Mouse (Mus musculus): ENCODE results near the gene Erbin. TPM values are rescaled to one million over a fixed set of nuclear protein-coding genes. Genes with fewer than 3 reads are reported as not detected.

Gene Erbin
- total and polyA plus RNA-seq, 2 experiments = 4.8 to 57.2 TPM

- no peak for DNase-seq (ENCODE audit: extremely low read depth, low read depth, low spot score)
- 91% methylated on average over 1 of the region's 1 CpGs for WGBS
Measured at GRCm38 (mm10) chr13:103801021-103801420, 119.3 kb downstream of the Erbin start.

GRCm38 (mm10) chr13:103794688-103795543 is 125.4 kb downstream of the Erbin start:
- Histone ChIP-seq H3K4me3 (ENCODE audit: insufficient read depth, low read depth, low read length) (no peak overlapping the region), H3K4me1 (ENCODE audit: control insufficient read depth, insufficient read depth, low read length) (no peaks in the 10 kb centered on the region), H3K36me3 (ENCODE audit: control insufficient read depth, insufficient read depth, low read length) (no peaks in the 10 kb centered on the region), H3K9ac (ENCODE audit: low read depth, low read length) (no peak overlapping the region), H3K27me3 (ENCODE audit: control insufficient read depth, insufficient read depth, low read length) (no peaks in the 10 kb centered on the region), H3K79me2 (ENCODE audit: control insufficient read depth, insufficient read depth, low read length) (no peaks in the 10 kb centered on the region), H3K27ac (replicated peaks; ENCODE audit: insufficient read depth, low read depth, low read length) (no peak overlapping the region)
- TF ChIP-seq POLR2A (IDR thresholded peaks at IDR 0.05; ENCODE audit: extremely low read depth, insufficient read depth, low read length) (no peak), CTCF (IDR thresholded peaks at IDR 0.05; ENCODE audit: low read depth, low read length) (no peak)
- no peak for DNase-seq (ENCODE audit: extremely low read depth, low read depth, low spot score)
- WGBS = 82% methylated on average over 9 of the region's 9 CpGs

More at GRCm38 (mm10) chr13:103801021-103801420, 119.3 kb downstream of the Erbin start:
- Histone ChIP-seq H3K4me3 (ENCODE audit: insufficient read depth, low read depth, low read length) (no peak overlapping the region), H3K36me3 (ENCODE audit: control insufficient read depth, insufficient read depth, low read length) (no peaks in the 10 kb centered on the region), H3K27me3 (ENCODE audit: control insufficient read depth, insufficient read depth, low read length) (no peaks in the 10 kb centered on the region), H3K27ac (replicated peaks; ENCODE audit: insufficient read depth, low read depth, low read length) (no peak overlapping the region), H3K9ac (ENCODE audit: low read depth, low read length) (no peak overlapping the region), H3K79me2 (ENCODE audit: control insufficient read depth, insufficient read depth, low read length) (no peaks in the 10 kb centered on the region), H3K4me1 (ENCODE audit: control insufficient read depth, insufficient read depth, low read length) (no peaks in the 10 kb centered on the region)
- TF ChIP-seq POLR2A (IDR thresholded peaks at IDR 0.05; ENCODE audit: extremely low read depth, insufficient read depth, low read length) (no peak), CTCF (IDR thresholded peaks at IDR 0.05; ENCODE audit: low read depth, low read length) (no peak)

- TF ChIP-seq POLR2A (IDR thresholded peaks at IDR 0.05; ENCODE audit: extremely low read depth, insufficient read depth, low read length) (no peak), CTCF (IDR thresholded peaks at IDR 0.05; ENCODE audit: low read depth, low read length) (peak; percentile 48; the same call in 1 of the 2 replicates)
- Histone ChIP-seq H3K27ac (replicated peaks; ENCODE audit: insufficient read depth, low read depth, low read length) (no peak overlapping the region), H3K36me3 (ENCODE audit: control insufficient read depth, insufficient read depth, low read length) (no peaks in the 10 kb centered on the region), H3K4me1 (ENCODE audit: control insufficient read depth, insufficient read depth, low read length) (no peaks in the 10 kb centered on the region; the same call in 1 of the 2 replicates), H3K27me3 (ENCODE audit: control insufficient read depth, insufficient read depth, low read length) (no peaks in the 10 kb centered on the region), H3K9ac (ENCODE audit: low read depth, low read length) (no peak overlapping the region), H3K4me3 (ENCODE audit: insufficient read depth, low read depth, low read length) (no peak overlapping the region), H3K79me2 (ENCODE audit: control insufficient read depth, insufficient read depth, low read length) (no peaks in the 10 kb centered on the region)
- no peak for DNase-seq (ENCODE audit: extremely low read depth, low read depth, low spot score)
- 24% methylated on average over 11 of the region's 11 CpGs for WGBS
Measured at GRCm38 (mm10) chr13:103779922-103780585, 140.3 kb downstream of the Erbin start.

- Histone ChIP-seq H3K36me3 (ENCODE audit: control insufficient read depth, insufficient read depth, low read length) (no peaks in the 10 kb centered on the region), H3K27me3 (ENCODE audit: control insufficient read depth, insufficient read depth, low read length) (no peaks in the 10 kb centered on the region), H3K27ac (replicated peaks; ENCODE audit: insufficient read depth, low read depth, low read length) (no peak overlapping the region), H3K4me1 (ENCODE audit: control insufficient read depth, insufficient read depth, low read length) (peaks cover 4% of the 10 kb centered on the region), H3K9ac (ENCODE audit: low read depth, low read length) (no peak overlapping the region), H3K4me3 (ENCODE audit: insufficient read depth, low read depth, low read length) (no peak overlapping the region), H3K79me2 (ENCODE audit: control insufficient read depth, insufficient read depth, low read length) (peaks cover 5% of the 10 kb centered on the region; the same call in 1 of the 2 replicates)
- WGBS = 74% methylated on average over 8 of the region's 8 CpGs
- no peak for DNase-seq (ENCODE audit: extremely low read depth, low read depth, low spot score)
- no peak for TF ChIP-seq POLR2A (IDR thresholded peaks at IDR 0.05; ENCODE audit: extremely low read depth, insufficient read depth, low read length)
- no peak for TF ChIP-seq CTCF (IDR thresholded peaks at IDR 0.05; ENCODE audit: low read depth, low read length)
Measured at GRCm38 (mm10) chr13:103777126-103777525, 143.2 kb downstream of the Erbin start.

GRCm38 (mm10) chr13:103774119-103774757 is 146.1 kb downstream of the Erbin start, which contains the start of gene Srek1:
Gene Srek1 (minus strand): TSS chr13:103774608.
- Histone ChIP-seq H3K27me3 (ENCODE audit: control insufficient read depth, insufficient read depth, low read length) (no peaks in the 10 kb centered on the region), H3K27ac (replicated peaks; ENCODE audit: insufficient read depth, low read depth, low read length) (peak within 1 kb of the TSS; percentile 99), H3K4me1 (ENCODE audit: control insufficient read depth, insufficient read depth, low read length) (peaks cover 6% of the 10 kb centered on the region; the same call in 1 of the 2 replicates), H3K4me3 (ENCODE audit: insufficient read depth, low read depth, low read length) (peak within 1 kb of the TSS; percentile 94), H3K79me2 (ENCODE audit: control insufficient read depth, insufficient read depth, low read length) (peaks cover 9% of the 10 kb centered on the region; the same call in 1 of the 2 replicates), H3K36me3 (ENCODE audit: control insufficient read depth, insufficient read depth, low read length) (peaks cover 2% of the 10 kb centered on the region; the same call in 1 of the 2 replicates), H3K9ac (ENCODE audit: low read depth, low read length) (peak within 1 kb of the TSS; percentile 95)
- under 1% methylated on average over 81 of the region's 81 CpGs for WGBS
- TF ChIP-seq CTCF (IDR thresholded peaks at IDR 0.05; ENCODE audit: low read depth, low read length) = no peak
- TF ChIP-seq POLR2A (IDR thresholded peaks at IDR 0.05; ENCODE audit: extremely low read depth, insufficient read depth, low read length) = peak; percentile 71
- peak; percentile 71 for DNase-seq (ENCODE audit: extremely low read depth, low read depth, low spot score)

Data from liver, adult 2 months (tissue).